Mouse (Mus musculus): ENCODE data around the gene Olfr665. TPM values are rescaled to one million over a fixed set of nuclear protein-coding genes. Genes with fewer than 3 reads are reported as not detected.

Olfr665 gene
- polyA plus RNA-seq, 1 experiment from 2014 or later = not detected

- H3K27ac ChIP-seq (ENCODE audit: low read depth, low read length) = no peak within 1 kb of the TSS
- H3K36me3 ChIP-seq (ENCODE audit: control insufficient read depth, insufficient read depth, low read length) = no peaks in the 10 kb centered on the region
- no peak for ATAC-seq (ENCODE audit: low FRiP score)
- no peak within 1 kb of the TSS for H3K4me3 ChIP-seq (ENCODE audit: low read depth, low read length)
- no peak for DNase-seq (ENCODE audit: low spot score)
- H3K4me1 ChIP-seq (replicated peaks; ENCODE audit: control insufficient read depth, insufficient read depth, low read length) = no peaks in the 10 kb centered on the region
- H3K9ac ChIP-seq (ENCODE audit: low read depth, low read length) = no peak within 1 kb of the TSS
- H3K9me3 ChIP-seq (ENCODE audit: control insufficient read depth, low read length) = no peaks in the 10 kb centered on the region
- WGBS = 88% methylated on average over 1 of the region's 1 CpGs
- H3K4me2 ChIP-seq (replicated peaks; ENCODE audit: low read depth, low read length) = no peak within 1 kb of the TSS
- no peaks in the 10 kb centered on the region for H3K27me3 ChIP-seq (ENCODE audit: control insufficient read depth, insufficient read depth, low read length)
These were observed 43.6 kb downstream of the Olfr665 start, which contains the start of gene Olfr667 for GRCm38 (mm10) chr7:104921382-104921781. Olfr667 (minus strand) TSS chr7:104921482.

GRCm38 (mm10) chr7:104927957-104928356 is 50.1 kb downstream of the Olfr665 start, which contains the start of gene Olfr668:
Olfr668 (minus strand) TSS chr7:104928057.
- H3K27ac ChIP-seq (ENCODE audit: low read depth, low read length) = no peak within 1 kb of the TSS
- H3K9me3 ChIP-seq (ENCODE audit: control insufficient read depth, low read length) = no peaks in the 10 kb centered on the region
- no peaks in the 10 kb centered on the region for H3K27me3 ChIP-seq (ENCODE audit: control insufficient read depth, insufficient read depth, low read length)
- no peak for DNase-seq (ENCODE audit: low spot score)
- H3K4me3 ChIP-seq (ENCODE audit: low read depth, low read length) = no peak within 1 kb of the TSS
- H3K36me3 ChIP-seq (ENCODE audit: control insufficient read depth, insufficient read depth, low read length) = no peaks in the 10 kb centered on the region
- no peak within 1 kb of the TSS for H3K4me2 ChIP-seq (replicated peaks; ENCODE audit: low read depth, low read length)
- WGBS = 82% methylated on average over 1 of the region's 1 CpGs
- ATAC-seq (ENCODE audit: low FRiP score) = no peak
- no peak within 1 kb of the TSS for H3K9ac ChIP-seq (ENCODE audit: low read depth, low read length)
- H3K4me1 ChIP-seq (replicated peaks; ENCODE audit: control insufficient read depth, insufficient read depth, low read length) = no peaks in the 10 kb centered on the region

Other genes starting within 250 kb of the Olfr665 start
- gene Olfr658, start 230.7 kb upstream of the Olfr665 start, polyA plus RNA-seq (2014; fragmentation: Nextera tagmentation; extraction: Ambion mirVana) = not detected in 2 replicates
- gene Olfr659, start 211.3 kb upstream of the Olfr665 start, polyA plus RNA-seq (2014; fragmentation: Nextera tagmentation; extraction: Ambion mirVana) = not detected in 2 replicates
- gene Olfr661, start 191.5 kb upstream of the Olfr665 start, polyA plus RNA-seq (2014; fragmentation: Nextera tagmentation; extraction: Ambion mirVana) = not detected in 2 replicates
- not detected in 2 replicates for gene Usp17le, start 100.6 kb upstream of the Olfr665 start, polyA plus RNA-seq (2014; fragmentation: Nextera tagmentation; extraction: Ambion mirVana)
- gene Usp17lb, start 35.4 kb upstream of the Olfr665 start, polyA plus RNA-seq (2014; fragmentation: Nextera tagmentation; extraction: Ambion mirVana) = not detected in 2 replicates
- not detected in 2 replicates for gene Usp17la, start 21.0 kb upstream of the Olfr665 start, polyA plus RNA-seq (2014; fragmentation: Nextera tagmentation; extraction: Ambion mirVana)
- not detected in 2 replicates for gene Olfr666, start 17.9 kb downstream of the Olfr665 start, polyA plus RNA-seq (2014; fragmentation: Nextera tagmentation; extraction: Ambion mirVana)
- gene Olfr667, start 43.5 kb downstream of the Olfr665 start, polyA plus RNA-seq (2014; fragmentation: Nextera tagmentation; extraction: Ambion mirVana) = not detected in 2 replicates
- gene Olfr668, start 50.0 kb downstream of the Olfr665 start, polyA plus RNA-seq (2014; fragmentation: Nextera tagmentation; extraction: Ambion mirVana) = not detected in 2 replicates
- gene Olfr669, start 56.2 kb downstream of the Olfr665 start, polyA plus RNA-seq (2014; fragmentation: Nextera tagmentation; extraction: Ambion mirVana) = not detected in 2 replicates
- gene Olfr670, start 84.6 kb downstream of the Olfr665 start, polyA plus RNA-seq (2014; fragmentation: Nextera tagmentation; extraction: Ambion mirVana) = not detected in 2 replicates
- not detected in 2 replicates for gene Olfr671, start 101.1 kb downstream of the Olfr665 start, polyA plus RNA-seq (2014; fragmentation: Nextera tagmentation; extraction: Ambion mirVana)
- gene Olfr672, start 124.0 kb downstream of the Olfr665 start, polyA plus RNA-seq (2014; fragmentation: Nextera tagmentation; extraction: Ambion mirVana) = not detected in 2 replicates
- gene Olfr675, start 150.4 kb downstream of the Olfr665 start, polyA plus RNA-seq (2014; fragmentation: Nextera tagmentation; extraction: Ambion mirVana) = not detected in 2 replicates
- not detected in 2 replicates for gene Olfr676, start 154.7 kb downstream of the Olfr665 start, polyA plus RNA-seq (2014; fragmentation: Nextera tagmentation; extraction: Ambion mirVana)
- gene Olfr677, start 173.3 kb downstream of the Olfr665 start, polyA plus RNA-seq (2014; fragmentation: Nextera tagmentation; extraction: Ambion mirVana) = not detected in 2 replicates
- gene Olfr678, start 186.4 kb downstream of the Olfr665 start, polyA plus RNA-seq (2014; fragmentation: Nextera tagmentation; extraction: Ambion mirVana) = not detected in 2 replicates
- not detected in 2 replicates for gene Olfr679, start 203.2 kb downstream of the Olfr665 start, polyA plus RNA-seq (2014; fragmentation: Nextera tagmentation; extraction: Ambion mirVana)
- gene Olfr680-ps1, start 214.8 kb downstream of the Olfr665 start, polyA plus RNA-seq (2014; fragmentation: Nextera tagmentation; extraction: Ambion mirVana) = not detected in 2 replicates
- not detected in 2 replicates for gene Olfr681, start 238.8 kb downstream of the Olfr665 start, polyA plus RNA-seq (2014; fragmentation: Nextera tagmentation; extraction: Ambion mirVana)